Mouse (Mus musculus) lung, postnatal 0 days (tissue): ENCODE measurements around the gene Tut1.

Source experiments
- CTCF ChIP-seq: IDR thresholded peaks from 2 replicates; pipeline ENCODE4 v1.5.1; 2016; ENCODE audit warnings: antibody characterized with exemption, mild to moderate bottlenecking
- EP300 ChIP-seq: IDR thresholded peaks from 2 replicates; pipeline ENCODE4 v1.6.1; 2016; ENCODE audit warnings: antibody characterized with exemption, mild to moderate bottlenecking, control low read depth

DNA sequence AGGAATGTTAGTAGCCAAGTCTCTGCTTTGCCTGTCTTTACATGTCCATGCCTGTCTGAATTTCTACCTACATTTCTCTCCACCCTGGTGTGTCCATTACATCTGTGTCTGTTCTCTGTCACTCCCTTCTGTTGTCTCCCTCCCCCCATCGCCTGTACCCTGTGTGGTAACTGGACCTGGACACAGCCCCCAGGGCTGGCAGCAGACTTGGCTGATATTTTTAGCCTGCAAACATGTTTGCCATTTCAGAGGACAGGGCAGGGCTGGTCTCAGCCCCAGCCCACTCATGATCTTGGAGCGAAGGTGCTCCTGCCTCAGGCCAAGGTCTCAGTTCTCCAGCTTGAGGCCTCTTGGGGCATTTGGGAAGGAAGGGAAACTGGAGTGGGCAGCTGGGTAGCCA lies 34.2 kb downstream of the Tut1 start:
- TF ChIP-seq CTCF = no peak
- TF ChIP-seq EP300 = no peak
